Mouse (Mus musculus): ENCODE results near the gene Apoa2.

DNA sequence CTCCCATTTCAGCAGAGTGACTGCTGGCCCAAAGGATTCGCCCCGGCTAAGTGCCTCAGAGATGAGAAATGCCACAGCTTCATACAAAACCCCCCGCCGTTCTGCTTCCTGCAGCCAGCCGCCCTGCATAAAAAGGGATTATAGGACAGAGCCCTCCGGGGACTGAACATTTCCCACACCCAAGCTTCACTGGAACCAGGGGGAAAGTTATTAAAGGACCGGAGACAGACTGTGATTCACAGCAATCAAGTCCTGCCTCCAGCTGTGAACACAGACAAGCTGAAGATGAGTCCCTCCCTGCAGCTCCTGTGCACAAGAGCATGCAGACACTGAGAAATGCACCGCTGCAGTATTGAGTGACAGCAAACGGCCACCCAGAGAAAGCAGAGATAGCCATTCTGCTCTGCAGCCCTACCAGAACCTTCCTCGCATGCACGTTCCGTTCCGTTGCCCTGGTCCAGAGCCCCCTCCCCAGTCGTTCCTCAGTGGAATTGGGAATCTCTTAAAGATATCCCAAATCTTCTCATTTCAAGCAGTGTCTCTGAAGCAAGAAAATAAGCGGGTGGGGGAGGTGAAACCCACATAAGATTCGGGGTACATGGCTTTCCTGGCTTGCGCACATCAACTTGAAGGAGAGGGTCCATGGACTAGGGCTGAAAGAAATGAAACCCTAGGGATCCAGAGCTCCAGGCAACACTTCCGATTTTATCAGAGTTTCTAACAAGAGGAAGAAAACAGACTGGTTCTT lies 31.6 kb upstream of the Apoa2 start:
- no peak for TF ChIP-seq POLR2A (IDR thresholded peaks at IDR 0.05; ENCODE audit: control insufficient read depth, low read depth, low read length)
- no peak for TF ChIP-seq CTCF (IDR thresholded peaks at IDR 0.05; ENCODE audit: control insufficient read depth, insufficient read depth, insufficient replicate concordance, low read depth, low read length)
